Mouse (Mus musculus) hindbrain, embryonic 11.5 days (tissue): Measurements from ENCODE around the gene Gm5141. TPM values are rescaled to one million over a fixed set of nuclear protein-coding genes. Genes with fewer than 3 reads are reported as not detected.
"Not testable (repeated sequence)": the region's sequence is repeated elsewhere in the genome, so short reads cannot be mapped to it uniquely, and the experiment has no call there.

ENCODE experiments used
- ATAC-seq: fragments of 200-750 bp; cut with Nextera tagmentation; 2 replicates; pipeline ENCODE4 v1.8.0; 2017; ENCODE audit warnings: mild to moderate bottlenecking, moderate TSS enrichment, moderate library complexity; ENCODE audit not compliant: low FRiP score
- DNase-seq: peaks from one replicate; pipeline ENCODE4 v3.0.0-alpha.2; 2015; ENCODE audit warnings: low spot score
- H3K27ac ChIP-seq: fragments of 300-500 bp; sonication (generic); 2 replicates; pipeline ENCODE4 v1.5.1; 2014; ENCODE audit warnings: mild to moderate bottlenecking, low read depth, low read length
- H3K27me3 ChIP-seq: fragments of 300-500 bp; sonication (generic); 2 replicates; pipeline ENCODE4 v1.6.1; 2014; ENCODE audit warnings: mild to moderate bottlenecking, low read length, moderate library complexity, mixed read lengths; ENCODE audit not compliant: control insufficient read depth, insufficient read depth
- H3K36me3 ChIP-seq: fragments of 300-500 bp; sonication (generic); 2 replicates; pipeline ENCODE4 v1.6.1; 2014; ENCODE audit warnings: mild to moderate bottlenecking, low read length, moderate library complexity, mixed read lengths; ENCODE audit not compliant: control insufficient read depth, insufficient read depth
- H3K4me1 ChIP-seq: fragments of 300-500 bp; sonication (generic); replicated peaks from 2 replicates; pipeline ENCODE4 v1.6.1; 2014; ENCODE audit warnings: low read length, mixed read lengths; ENCODE audit not compliant: control insufficient read depth, insufficient read depth
- H3K4me2 ChIP-seq: fragments of 300-500 bp; sonication (generic); replicated peaks from 2 replicates; pipeline ENCODE4 v1.6.1; 2014; ENCODE audit warnings: mild to moderate bottlenecking, low read depth, low read length
- H3K4me3 ChIP-seq: fragments of 300-500 bp; sonication (generic); 2 replicates; pipeline ENCODE4 v1.5.1; 2014; ENCODE audit warnings: low read depth, low read length
- H3K9ac ChIP-seq: fragments of 300-500 bp; sonication (generic); 2 replicates; pipeline ENCODE4 v1.6.1; 2014; ENCODE audit warnings: low read depth, low read length
- H3K9me3 ChIP-seq: fragments of 300-500 bp; sonication (generic); 2 replicates; pipeline ENCODE4 v1.6.1; 2016; ENCODE audit warnings: low read length; ENCODE audit not compliant: control insufficient read depth
- WGBS: fragments of 180-500 bp; shearing (Covaris S2); extraction: QIAGEN DNeasy Blood & Tissue Kit; methylation state at CpG from one replicate; pipeline ENCODE4 v1.1.7; 2014; 5-methylcytosine and 5-hydroxymethylcytosine counted together
- polyA plus RNA-seq: library from polyadenylated mRNA; unstranded; fragments of >200 nt; fragmentation: Nextera tagmentation; extraction: Ambion mirVana; gene quantifications from 2 replicates; pipeline ENCODE4 v1.2.1, GENCODE M21; 2014

Gene Gm5141
- polyA plus RNA-seq = 11.8 and 12.7 TPM in 2 replicates

GRCm38 (mm10) chr13:62785199-62786134, at the start of gene Gm5141:
TSS of gene Gm5141 (minus strand) at chr13:62785808.
- H3K36me3 ChIP-seq, H3K27ac ChIP-seq, H3K9me3 ChIP-seq, H3K27me3 ChIP-seq, H3K4me1 ChIP-seq: not testable (repeated sequence)
- 5% methylated on average over 20 of the region's 23 CpGs for WGBS
- ATAC-seq = peak; percentile 100
- DNase-seq = peak; percentile 58
- Histone ChIP-seq H3K4me3 (peak within 1 kb of the TSS; percentile 43), H3K4me2 (peak within 1 kb of the TSS; percentile 55), H3K9ac (peak within 1 kb of the TSS; percentile 53)

- DNase-seq (no peak), ATAC-seq (no peak)
- Histone ChIP-seq H3K27ac (no peak overlapping the region), H3K36me3 (no peaks in the 10 kb centered on the region), H3K4me1 (no peaks in the 10 kb centered on the region), H3K4me3 (no peak overlapping the region), H3K9me3 (no peaks in the 10 kb centered on the region), H3K4me2 (no peak overlapping the region), H3K27me3 (no peaks in the 10 kb centered on the region), H3K9ac (no peak overlapping the region)
- WGBS = 38% methylated on average over 4 of the region's 4 CpGs
Observed at GRCm38 (mm10) chr13:62833341-62833740, 47.7 kb upstream of the Gm5141 start.

GRCm38 (mm10) chr13:62832239-62832638, 46.6 kb upstream of the Gm5141 start:
- Histone ChIP-seq H3K4me2 (no peak overlapping the region), H3K27me3 (no peaks in the 10 kb centered on the region), H3K36me3 (no peaks in the 10 kb centered on the region), H3K27ac (no peak overlapping the region), H3K4me3 (no peak overlapping the region), H3K9me3 (no peaks in the 10 kb centered on the region), H3K4me1 (no peaks in the 10 kb centered on the region), H3K9ac (no peak overlapping the region)
- WGBS = 85% methylated on average over 2 of the region's 2 CpGs
- no peak for ATAC-seq
- no peak for DNase-seq

GRCm38 (mm10) chr13:62815705-62816104, 30.1 kb upstream of the Gm5141 start:
- H3K9ac ChIP-seq, H3K4me1 ChIP-seq, H3K36me3 ChIP-seq, DNase-seq, ATAC-seq, H3K27me3 ChIP-seq, H3K9me3 ChIP-seq, H3K4me3 ChIP-seq, H3K27ac ChIP-seq, H3K4me2 ChIP-seq: not testable (repeated sequence)
- WGBS = 76% methylated on average over 3 of the region's 3 CpGs

- whole genome bisulfite sequencing = 19% methylated on average over 20 of the region's 32 CpGs
- Histone ChIP-seq H3K4me3 (peak overlapping the region; percentile 21; the same call in 1 of the 2 replicates), H3K9me3 (no peaks in the 10 kb centered on the region), H3K4me1 (no peaks in the 10 kb centered on the region), H3K9ac (no peak overlapping the region), H3K4me2 (peak overlapping the region; percentile 38), H3K36me3 (no peaks in the 10 kb centered on the region), H3K27me3 (no peaks in the 10 kb centered on the region), H3K27ac (no peak overlapping the region)
- peak; percentile 26 for DNase-seq
- ATAC-seq = peak; percentile 38; the same call in 1 of the 2 replicates
Observed at GRCm38 (mm10) chr13:62812713-62813112, 27.1 kb upstream of the Gm5141 start.

- H3K27ac ChIP-seq, H3K4me1 ChIP-seq, H3K9ac ChIP-seq, H3K4me2 ChIP-seq, H3K9me3 ChIP-seq, ATAC-seq, H3K4me3 ChIP-seq, H3K36me3 ChIP-seq, DNase-seq, H3K27me3 ChIP-seq: not testable (repeated sequence)
- 90% methylated on average over 6 of the region's 6 CpGs for WGBS
Observed at GRCm38 (mm10) chr13:62807981-62808380, 22.4 kb upstream of the Gm5141 start.

- 0 out of 2 replicates have a peak overlapping the region, but pooled peaks have one; percentile 34 for H3K9ac ChIP-seq
- H3K9me3 ChIP-seq, H3K4me1 ChIP-seq, H3K27ac ChIP-seq, DNase-seq, H3K27me3 ChIP-seq, H3K36me3 ChIP-seq: not testable (repeated sequence)
- peak; percentile 28 for ATAC-seq
- 72% methylated on average over 2 of the region's 2 CpGs for WGBS
- peak overlapping the region; percentile 43 for H3K4me3 ChIP-seq
- H3K4me2 ChIP-seq = 0 out of 2 replicates have a peak overlapping the region, but pooled peaks have one; percentile 5
Observed at GRCm38 (mm10) chr13:62786135-62786493, 506 bp upstream of the Gm5141 start.

GRCm38 (mm10) chr13:62763806-62764205, 21.8 kb downstream of the Gm5141 start:
- not testable (repeated sequence) for H3K36me3 ChIP-seq, H3K4me1 ChIP-seq, H3K4me2 ChIP-seq, H3K27ac ChIP-seq, H3K27me3 ChIP-seq, ATAC-seq, H3K9me3 ChIP-seq, H3K9ac ChIP-seq, H3K4me3 ChIP-seq
- 64% methylated on average over 2 of the region's 2 CpGs for WGBS
- DNase-seq = peak; percentile 41
